Mouse (Mus musculus) limb, embryonic 15.5 days (tissue): ENCODE data around the gene Nrxn3. TPM values are rescaled to one million over a fixed set of nuclear protein-coding genes. Genes with fewer than 3 reads are reported as not detected.

Experiments
- ATAC-seq: fragments of 200-750 bp; cut with Nextera tagmentation; 2 replicates; pipeline ENCODE4 v1.8.0; 2017; ENCODE audit warnings: low read depth, moderate TSS enrichment; ENCODE audit not compliant: insufficient number of reproducible peaks, low FRiP score, low TSS enrichment
- H3K27ac ChIP-seq: fragments of 300-500 bp; sonication (generic); 2 replicates; pipeline ENCODE4 v1.5.1; 2015; ENCODE audit warnings: moderate library complexity, mild to moderate bottlenecking, inconsistent platforms
- H3K27me3 ChIP-seq: fragments of 300-500 bp; sonication (generic); 2 replicates; pipeline ENCODE4 v1.6.1; 2015; ENCODE audit warnings: inconsistent platforms
- H3K36me3 ChIP-seq: fragments of 300-500 bp; sonication (generic); 2 replicates; pipeline ENCODE4 v1.6.1; 2015; ENCODE audit warnings: inconsistent platforms
- H3K4me1 ChIP-seq: fragments of 300-500 bp; sonication (generic); 2 replicates; pipeline ENCODE4 v1.6.1; 2015; ENCODE audit warnings: inconsistent platforms
- H3K4me2 ChIP-seq: fragments of 300-500 bp; sonication (generic); 2 replicates; pipeline ENCODE4 v1.6.1; 2015; ENCODE audit warnings: mild to moderate bottlenecking, inconsistent platforms
- H3K4me3 ChIP-seq: fragments of 300-500 bp; sonication (generic); 2 replicates; pipeline ENCODE4 v1.5.1; 2015; ENCODE audit warnings: mild to moderate bottlenecking, inconsistent platforms
- H3K9ac ChIP-seq: fragments of 300-500 bp; sonication (generic); 2 replicates; pipeline ENCODE4 v1.6.1; 2015; ENCODE audit warnings: inconsistent platforms
- H3K9me3 ChIP-seq: fragments of 300-500 bp; sonication (generic); 2 replicates; pipeline ENCODE4 v1.6.1; 2016; ENCODE audit warnings: inconsistent platforms
- WGBS: fragments of 180-500 bp; shearing (Covaris S2); methylation state at CpG from one replicate; pipeline ENCODE4 v1.1.7; 2015; 5-methylcytosine and 5-hydroxymethylcytosine counted together
- polyA plus RNA-seq: library from polyadenylated mRNA; unstranded; fragments of >200 nt; fragmentation: Nextera tagmentation; extraction: Ambion mirVana; gene quantifications from 2 replicates; pipeline ENCODE4 v1.2.1, GENCODE M21; 2015

The Nrxn3 gene
- polyA plus RNA-seq, 1 experiment from 2014 or later, result 0.70 TPM

GRCm38 (mm10) chr12:89174306-89175159 is 451.9 kb downstream of the Nrxn3 start:
- Histone ChIP-seq H3K27ac (no peak overlapping the region), H3K4me2 (no peak overlapping the region), H3K9me3 (no peaks in the 10 kb centered on the region), H3K27me3 (no peaks in the 10 kb centered on the region), H3K36me3 (no peaks in the 10 kb centered on the region), H3K4me1 (no peaks in the 10 kb centered on the region), H3K4me3 (no peak overlapping the region), H3K9ac (no peak overlapping the region)
- ATAC-seq, result no peak
- WGBS, result 61% methylated on average over 12 of the region's 12 CpGs

DNA sequence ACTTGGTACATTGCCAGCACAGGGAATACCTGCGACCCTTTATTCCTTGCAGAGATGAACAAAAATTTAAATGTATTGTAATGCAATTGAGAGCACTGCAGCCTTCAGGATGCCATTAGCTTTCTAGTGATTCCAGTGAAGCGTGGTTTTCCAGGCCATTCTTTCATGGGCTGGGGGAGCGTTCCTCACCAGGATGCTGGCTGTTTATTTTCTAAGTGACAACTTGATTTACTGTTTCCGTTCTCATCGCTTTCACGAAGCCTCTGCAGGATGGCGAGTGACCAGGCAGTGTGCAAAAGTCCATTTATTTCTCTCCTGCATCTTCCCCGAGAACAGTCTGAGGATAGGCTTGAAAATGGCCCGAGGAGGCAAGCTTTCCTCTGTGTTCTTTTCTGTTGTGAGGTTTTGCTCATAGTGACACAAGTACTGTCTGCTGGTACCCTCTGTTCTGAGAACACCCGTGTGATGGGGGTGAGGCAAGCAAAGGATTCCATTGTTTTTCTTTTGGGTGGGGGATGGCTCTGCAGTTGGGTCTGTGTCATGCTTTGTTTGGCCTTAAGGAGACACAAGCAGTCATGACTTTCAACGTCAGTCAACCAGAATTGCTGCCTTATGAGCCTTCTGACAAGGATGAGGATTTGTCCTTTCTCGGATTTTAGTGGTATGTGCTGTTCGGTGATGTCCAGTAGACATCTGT is 457.4 kb downstream of the Nrxn3 start:
- no peak overlapping the region for H3K9ac ChIP-seq
- ATAC-seq, result no peak
- 49% methylated on average over 13 of the region's 13 CpGs for WGBS
- no peaks in the 10 kb centered on the region for H3K27me3 ChIP-seq
- H3K27ac ChIP-seq, result no peak overlapping the region
- H3K4me1 ChIP-seq, result no peaks in the 10 kb centered on the region
- H3K36me3 ChIP-seq, result no peaks in the 10 kb centered on the region
- H3K4me3 ChIP-seq, result no peak overlapping the region
- H3K4me2 ChIP-seq, result no peak overlapping the region
- H3K9me3 ChIP-seq, result no peaks in the 10 kb centered on the region

GRCm38 (mm10) chr12:89181157-89181561 is 458.5 kb downstream of the Nrxn3 start:
- WGBS, result 57% methylated on average over 2 of the region's 2 CpGs
- H3K9ac ChIP-seq, result no peak overlapping the region

GRCm38 (mm10) chr12:89198764-89199525 is 476.3 kb downstream of the Nrxn3 start:
- Histone ChIP-seq H3K36me3 (no peaks in the 10 kb centered on the region), H3K27ac (no peak overlapping the region), H3K4me3 (no peak overlapping the region), H3K9ac (no peak overlapping the region), H3K4me1 (no peaks in the 10 kb centered on the region), H3K27me3 (no peaks in the 10 kb centered on the region), H3K4me2 (no peak overlapping the region), H3K9me3 (no peaks in the 10 kb centered on the region)
- ATAC-seq, result no peak
- 77% methylated on average over 10 of the region's 10 CpGs for WGBS

More at GRCm38 (mm10) chr12:89181157-89181561, 458.5 kb downstream of the Nrxn3 start:
- H3K4me1 ChIP-seq, result no peaks in the 10 kb centered on the region
- H3K9me3 ChIP-seq, result no peaks in the 10 kb centered on the region
- ATAC-seq, result no peak
- H3K4me3 ChIP-seq, result no peak overlapping the region
- no peaks in the 10 kb centered on the region for H3K27me3 ChIP-seq
- no peak overlapping the region for H3K4me2 ChIP-seq
- H3K36me3 ChIP-seq, result no peaks in the 10 kb centered on the region
- H3K27ac ChIP-seq, result no peak overlapping the region

DNA sequence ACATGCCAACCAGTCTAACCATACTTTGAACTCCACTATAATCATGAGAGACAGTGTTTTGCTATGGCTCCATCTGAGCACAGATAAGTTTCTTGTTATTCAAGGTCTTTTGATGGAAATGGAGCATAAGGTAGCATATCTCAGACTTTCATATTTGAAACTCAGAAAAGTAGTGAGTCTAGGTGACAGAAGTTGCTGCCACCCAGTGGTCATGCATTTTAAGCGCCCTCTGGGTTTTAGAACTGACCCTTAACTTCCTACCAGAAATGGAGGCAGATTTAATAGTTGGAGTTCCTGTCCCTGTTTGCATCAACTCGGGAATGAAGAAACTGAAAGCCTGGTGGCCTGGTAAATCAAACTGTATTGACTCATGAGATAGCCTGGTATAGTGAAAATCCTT is 488.9 kb downstream of the Nrxn3 start:
- ATAC-seq, result no peak
- Histone ChIP-seq H3K9ac (no peak overlapping the region), H3K4me3 (no peak overlapping the region), H3K4me2 (no peak overlapping the region), H3K4me1 (no peaks in the 10 kb centered on the region), H3K36me3 (no peaks in the 10 kb centered on the region), H3K9me3 (no peaks in the 10 kb centered on the region), H3K27me3 (no peaks in the 10 kb centered on the region), H3K27ac (no peak overlapping the region)
- WGBS, result 46% methylated on average over 2 of the region's 2 CpGs

DNA sequence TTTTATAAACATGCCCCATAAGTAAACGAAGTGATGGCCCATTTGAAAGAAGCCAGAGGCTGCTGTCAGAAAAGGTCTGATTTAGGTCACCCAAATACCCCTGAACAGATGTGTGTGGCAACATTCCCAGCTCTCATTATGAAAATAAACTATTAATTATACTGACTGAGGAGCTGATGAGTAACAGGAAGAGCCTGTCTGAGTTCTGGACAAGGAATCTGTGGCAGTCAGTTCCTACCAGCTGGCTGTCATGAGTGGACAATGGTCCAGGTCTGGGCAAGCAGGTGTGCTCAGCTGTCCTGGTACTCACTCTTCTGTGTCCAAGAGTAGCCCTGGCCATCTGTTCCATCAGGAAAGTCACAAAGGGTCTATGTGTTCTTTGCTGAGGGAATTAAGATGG is 517.1 kb downstream of the Nrxn3 start:
- 60% methylated on average over 1 of the region's 1 CpGs for WGBS
- H3K4me3 ChIP-seq, result no peak overlapping the region
- no peak overlapping the region for H3K4me2 ChIP-seq
- H3K9me3 ChIP-seq, result no peaks in the 10 kb centered on the region
- no peak for ATAC-seq
- no peaks in the 10 kb centered on the region for H3K27me3 ChIP-seq
- no peak overlapping the region for H3K9ac ChIP-seq
- H3K27ac ChIP-seq, result no peak overlapping the region
- no peaks in the 10 kb centered on the region for H3K36me3 ChIP-seq
- no peaks in the 10 kb centered on the region for H3K4me1 ChIP-seq

DNA sequence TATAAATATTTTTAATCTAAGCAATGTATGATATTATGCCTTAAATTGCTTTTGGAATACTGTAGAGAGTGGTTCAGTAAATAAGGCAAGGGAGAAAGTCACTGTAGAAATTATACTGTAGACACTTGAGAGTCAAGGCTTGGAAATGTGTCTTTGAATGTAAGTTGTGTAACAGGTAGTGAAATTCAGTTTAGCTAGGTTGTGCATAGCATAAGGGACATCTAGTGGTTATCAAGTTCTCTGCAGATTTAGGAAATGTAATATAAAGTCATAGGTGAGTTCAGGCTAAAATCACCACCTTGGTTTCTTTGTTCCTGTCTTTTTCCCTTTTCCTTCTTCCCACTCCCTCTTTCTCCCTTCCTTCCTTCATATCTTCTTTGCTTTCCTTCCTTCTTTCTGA is 518.9 kb downstream of the Nrxn3 start:
- Histone ChIP-seq H3K4me2 (no peak overlapping the region), H3K4me3 (no peak overlapping the region), H3K4me1 (no peaks in the 10 kb centered on the region), H3K27me3 (no peaks in the 10 kb centered on the region), H3K9me3 (no peaks in the 10 kb centered on the region), H3K9ac (no peak overlapping the region), H3K36me3 (no peaks in the 10 kb centered on the region), H3K27ac (no peak overlapping the region)
- ATAC-seq, result no peak

DNA sequence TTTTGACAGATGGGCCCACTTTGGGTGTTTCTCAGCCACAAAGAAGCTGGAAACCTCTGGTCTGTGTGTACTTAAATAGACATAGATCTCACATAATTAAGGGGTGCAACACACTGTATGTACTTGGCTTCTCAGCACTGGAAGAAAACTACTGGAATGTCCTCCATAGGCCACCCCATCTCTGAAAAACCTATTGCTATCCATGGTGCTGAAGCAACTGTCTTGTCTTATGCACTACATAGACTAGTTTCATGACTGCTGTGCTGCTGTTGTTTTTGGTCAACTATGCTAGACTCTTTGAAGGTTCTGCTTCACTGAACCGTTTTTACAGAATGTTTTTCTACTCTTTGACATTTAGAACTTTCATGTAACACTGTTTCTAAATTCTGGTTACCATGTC is 519.8 kb downstream of the Nrxn3 start:
- Histone ChIP-seq H3K27ac (no peak overlapping the region), H3K27me3 (no peaks in the 10 kb centered on the region), H3K36me3 (no peaks in the 10 kb centered on the region), H3K4me1 (no peaks in the 10 kb centered on the region), H3K4me3 (no peak overlapping the region), H3K4me2 (no peak overlapping the region), H3K9me3 (no peaks in the 10 kb centered on the region), H3K9ac (no peak overlapping the region)
- no peak for ATAC-seq
- WGBS, result 39% methylated on average over 1 of the region's 1 CpGs

- no peaks in the 10 kb centered on the region for H3K36me3 ChIP-seq
- H3K4me1 ChIP-seq, result no peaks in the 10 kb centered on the region
- no peak overlapping the region for H3K9ac ChIP-seq
- H3K27me3 ChIP-seq, result no peaks in the 10 kb centered on the region
- H3K4me3 ChIP-seq, result no peak overlapping the region
- ATAC-seq, result no peak
- WGBS, result 51% methylated on average over 4 of the region's 4 CpGs
- no peak overlapping the region for H3K27ac ChIP-seq
- H3K9me3 ChIP-seq, result no peaks in the 10 kb centered on the region
- H3K4me2 ChIP-seq, result no peak overlapping the region
Observed at GRCm38 (mm10) chr12:89255275-89255892, 532.7 kb downstream of the Nrxn3 start.

- Histone ChIP-seq H3K9me3 (no peaks in the 10 kb centered on the region), H3K27me3 (no peaks in the 10 kb centered on the region), H3K4me3 (no peak overlapping the region), H3K4me2 (no peak overlapping the region), H3K27ac (no peak overlapping the region), H3K36me3 (no peaks in the 10 kb centered on the region), H3K4me1 (no peaks in the 10 kb centered on the region), H3K9ac (no peak overlapping the region)
- no peak for ATAC-seq
- 80% methylated on average over 3 of the region's 3 CpGs for WGBS
Observed at GRCm38 (mm10) chr12:89258879-89259278, 536.2 kb downstream of the Nrxn3 start.

- H3K4me2 ChIP-seq, result no peak overlapping the region
- 87% methylated on average over 24 of the region's 24 CpGs for WGBS
- H3K27ac ChIP-seq, result no peak overlapping the region
- no peaks in the 10 kb centered on the region for H3K4me1 ChIP-seq
- no peaks in the 10 kb centered on the region for H3K27me3 ChIP-seq
- ATAC-seq, result no peak
- no peaks in the 10 kb centered on the region for H3K9me3 ChIP-seq
- no peak overlapping the region for H3K9ac ChIP-seq
- H3K4me3 ChIP-seq, result no peak overlapping the region
- H3K36me3 ChIP-seq, result no peaks in the 10 kb centered on the region
Observed at GRCm38 (mm10) chr12:89260076-89260475, 537.4 kb downstream of the Nrxn3 start.
